Mouse (Mus musculus): ENCODE data around the gene Etl4.

DNA sequence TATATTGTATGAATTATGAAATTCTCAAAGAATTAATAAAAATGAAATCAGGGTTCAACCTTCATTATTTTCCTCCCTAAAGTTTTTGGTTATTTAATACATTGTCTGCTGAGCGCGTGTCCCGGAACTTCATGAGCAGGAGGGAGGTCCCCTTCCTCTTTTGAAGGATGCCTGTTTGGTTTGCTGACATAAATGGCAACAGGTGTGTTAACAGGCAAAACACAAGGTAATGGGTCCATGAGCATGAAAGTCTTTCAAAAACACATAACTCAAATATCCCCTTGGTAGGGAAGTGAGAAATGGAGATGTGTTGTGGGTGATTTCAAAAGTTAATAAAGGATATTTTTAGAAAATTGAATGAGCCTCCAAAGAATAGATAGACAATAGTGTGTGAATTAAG, 687.0 kb downstream of the Etl4 start:
- no peak for TF ChIP-seq CTCF (IDR thresholded peaks at IDR 0.05)
- no peak for TF ChIP-seq EP300 (IDR thresholded peaks at IDR 0.05)

All from lung, postnatal 0 days (tissue).